In genomic region chr15:59212362-59212761, GRCm38 (mm10) we compare ENCODE assay signal across 22 mouse cellular contexts.
DNase-seq lines count a peak whose midpoint lies in the region; ATAC-seq and TF ChIP-seq lines count a peak whose summit lies in the region.
"Had no signal": no experiment of that assay in that cellular context is flagged by ENCODE, and none has a peak within 500 bp of the region (broad histone marks: within the 10 kb centered on the region; RNA-seq: fewer than 3 reads in every experiment).

No protein-coding gene starts in this region.

- H3K27ac ChIP-seq in heart, embryonic 16.5 days (ENCODE audit: low read length) = no peak overlapping the region
- H3K27ac ChIP-seq in cerebellum, adult 2 months (ENCODE audit: insufficient read depth, low read length) = no peak overlapping the region
- H3K27ac ChIP-seq in kidney, embryonic 15.5 days = no peak overlapping the region
- H3K27ac ChIP-seq: forebrain, embryonic 10.5 days; forebrain, embryonic 15.5 days; heart, embryonic 10.5 days; hindbrain, embryonic 10.5 days; hindbrain, embryonic 14.5 days; intestine, embryonic 15.5 days had no signal

- H3K4me1 ChIP-seq in heart, embryonic 16.5 days (ENCODE audit: control insufficient read depth, insufficient read depth, low read length) = no peaks in the 10 kb centered on the region
- peaks cover 21% of the 10 kb centered on the region for H3K4me1 ChIP-seq in cerebellum, adult 2 months (ENCODE audit: control insufficient read depth, insufficient read depth, low read length)
- no peaks in the 10 kb centered on the region for H3K4me1 ChIP-seq in kidney, embryonic 15.5 days
- H3K4me1 ChIP-seq: forebrain, embryonic 10.5 days; forebrain, embryonic 15.5 days; hindbrain, embryonic 10.5 days; intestine, embryonic 15.5 days had no signal

- H3K27me3 ChIP-seq in heart, embryonic 16.5 days (ENCODE audit: control insufficient read depth, insufficient read depth, low read length) = no peaks in the 10 kb centered on the region
- H3K27me3 ChIP-seq in cerebellum, adult 2 months (ENCODE audit: control insufficient read depth, insufficient read depth, low read length) = no peaks in the 10 kb centered on the region
- no peaks in the 10 kb centered on the region for H3K27me3 ChIP-seq in kidney, embryonic 15.5 days
- H3K27me3 ChIP-seq: forebrain, embryonic 15.5 days; intestine, embryonic 15.5 days; Patski had no signal

- TF ChIP-seq CTCF in cerebellum, adult 2 months (IDR thresholded peaks at IDR 0.05; ENCODE audit: borderline replicate concordance, insufficient read depth, low read depth, low read length) = no peak

- no peak overlapping the region for H3K4me2 ChIP-seq in heart, embryonic 16.5 days (ENCODE audit: low read depth, low read length)
- H3K4me2 ChIP-seq in kidney, embryonic 15.5 days = no peak overlapping the region
- H3K4me2 ChIP-seq: forebrain, embryonic 15.5 days; hindbrain, embryonic 14.5 days; intestine, embryonic 15.5 days had no signal

- DNase-seq in heart, postnatal 14 days = no peak
- peak; percentile 11 for DNase-seq in urinary bladder, postnatal 25 days (ENCODE audit: low spot score)
- DNase-seq in urinary bladder, postnatal 4 days (ENCODE audit: low spot score in 2 of 2) = no peak
- DNase-seq in gonadal fat pad, adult 2 months (ENCODE audit: low read depth) = peak; percentile 86
- DNase-seq in cerebellum, adult 2 months = no peak
- no peak for DNase-seq in cerebellum, adult 11-12 months
- DNase-seq: adrenal gland, adult 2 months; adrenal gland, postnatal 25 days; cerebellum, adult 9-10 months; cerebellum, postnatal 25 days; gastrocnemius, postnatal 36 days; heart, adult 18-20 months had no signal

- intact Hi-C loops in heart, postnatal 14 days (cut with DNase I) = no loop called here

- no peak overlapping the region for H3K4me3 ChIP-seq in heart, embryonic 16.5 days (ENCODE audit: low read length)
- no peak overlapping the region for H3K4me3 ChIP-seq in cerebellum, adult 2 months (replicated peaks; ENCODE audit: insufficient read depth, low read depth, low read length)
- H3K4me3 ChIP-seq in kidney, embryonic 15.5 days (replicated peaks) = no peak overlapping the region
- H3K4me3 ChIP-seq: forebrain, embryonic 10.5 days; forebrain, embryonic 15.5 days; heart, embryonic 10.5 days; hindbrain, embryonic 10.5 days; intestine, embryonic 15.5 days had no signal

- TF ChIP-seq POLR2A in cerebellum, adult 2 months (IDR thresholded peaks at IDR 0.05; ENCODE audit: borderline replicate concordance, insufficient read depth, low read length) = no peak

- peak; percentile 52 for ATAC-seq in heart, embryonic 16.5 days (replicated peaks; ENCODE audit: extremely low read depth, insufficient read depth, low FRiP score)
- no peak for ATAC-seq in kidney, embryonic 15.5 days (replicated peaks; ENCODE audit: low FRiP score)
- ATAC-seq: activated CD4-positive, CD25-positive, alpha-beta regulatory T cell, adult 4 months; forebrain, embryonic 15.5 days; intestine, embryonic 15.5 days; Patski had no signal

- no peak overlapping the region for H3K9ac ChIP-seq in heart, embryonic 16.5 days (ENCODE audit: low read length)
- no peak overlapping the region for H3K9ac ChIP-seq in kidney, embryonic 15.5 days
- H3K9ac ChIP-seq: forebrain, embryonic 15.5 days; hindbrain, embryonic 14.5 days; intestine, embryonic 15.5 days had no signal

- H3K36me3 ChIP-seq in heart, embryonic 16.5 days (ENCODE audit: control insufficient read depth, insufficient read depth) = no peaks in the 10 kb centered on the region
- H3K36me3 ChIP-seq in kidney, embryonic 15.5 days = no peaks in the 10 kb centered on the region
- H3K36me3 ChIP-seq: forebrain, embryonic 10.5 days; forebrain, embryonic 15.5 days; heart, embryonic 10.5 days; hindbrain, embryonic 10.5 days; intestine, embryonic 15.5 days had no signal

- no peaks in the 10 kb centered on the region for H3K9me3 ChIP-seq in heart, embryonic 16.5 days (replicated peaks; ENCODE audit: control insufficient read depth, low read length)
- H3K9me3 ChIP-seq in kidney, embryonic 15.5 days (replicated peaks) = no peaks in the 10 kb centered on the region
- H3K9me3 ChIP-seq: forebrain, embryonic 10.5 days; forebrain, embryonic 15.5 days; heart, embryonic 10.5 days; hindbrain, embryonic 10.5 days; intestine, embryonic 15.5 days had no signal

- 68% methylated on average over 3 of the region's 3 CpGs for WGBS in heart, embryonic 16.5 days
- 96% methylated on average over 3 of the region's 3 CpGs for WGBS in cerebellum, adult 2 months
- WGBS in kidney, embryonic 15.5 days = 86% methylated on average over 3 of the region's 3 CpGs

Comparison
In these comparisons a context has a peak if more than half of its experiments do, and no peak if none do; other contexts are left out.
1. DNase-seq: peak in urinary bladder, postnatal 25 days (single experiment) and gonadal fat pad, adult 2 months (single experiment); none in heart, postnatal 14 days (0 of 2), urinary bladder, postnatal 4 days (0 of 2), cerebellum, adult 2 months (0 of 2) and cerebellum, adult 11-12 months (single experiment).